10 mouse cellular contexts compared by ENCODE assay signal in the genomic region with DNA sequence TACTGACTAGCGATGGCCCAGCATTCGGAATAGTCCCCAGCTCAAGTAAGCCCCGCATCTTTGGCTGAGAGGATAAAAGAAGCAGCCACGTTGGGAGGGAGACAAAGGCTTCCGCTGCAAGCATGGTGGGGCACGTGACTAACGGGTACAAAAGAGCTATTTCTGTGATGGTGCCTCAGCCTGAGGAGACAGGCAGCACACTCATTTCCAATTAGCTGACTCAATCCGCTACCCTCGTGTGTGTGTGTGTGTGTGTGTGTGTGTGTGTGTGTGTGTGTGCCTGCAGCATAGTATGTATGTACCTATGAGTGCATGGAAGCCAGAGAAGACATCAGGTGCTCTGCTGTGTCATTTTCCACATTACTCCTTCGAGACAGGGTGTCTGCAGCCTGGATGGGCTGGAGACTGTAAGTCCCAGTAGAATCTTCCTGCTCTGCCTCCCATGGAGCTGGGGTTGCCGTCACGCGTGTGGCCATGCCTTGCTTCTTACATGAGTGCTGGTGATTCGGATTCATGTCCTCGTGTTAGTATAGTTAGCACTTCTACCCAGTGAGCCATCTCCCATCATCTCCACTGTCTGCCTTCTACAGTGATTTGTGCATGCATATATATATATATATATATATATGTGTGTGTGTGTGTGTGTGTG. TPM values are rescaled to one million over a fixed set of nuclear protein-coding genes. Genes with fewer than 3 reads are reported as not detected.
DNase-seq lines count a peak whose midpoint lies in the region; ATAC-seq and TF ChIP-seq lines count a peak whose summit lies in the region.
"Had no signal": no experiment of that assay in that cellular context is flagged by ENCODE, and none has a peak within 500 bp of the region (broad histone marks: within the 10 kb centered on the region; RNA-seq: fewer than 3 reads in every experiment).

No protein-coding gene starts in this region.

- H3K4me1 ChIP-seq in forebrain, embryonic 12.5 days = peaks cover 9% of the 10 kb centered on the region
- 0 out of 2 replicates have a peak, but pooled peaks cover 6% of the 10 kb centered on the region for H3K4me1 ChIP-seq in neural tube, embryonic 12.5 days
- H3K4me1 ChIP-seq: embryonic facial prominence, embryonic 12.5 days had no signal

- H3K9ac ChIP-seq in forebrain, embryonic 12.5 days = no peak overlapping the region
- H3K9ac ChIP-seq in neural tube, embryonic 12.5 days = no peak overlapping the region
- H3K9ac ChIP-seq: embryonic facial prominence, embryonic 12.5 days had no signal

- H3K36me3 ChIP-seq in forebrain, embryonic 12.5 days (replicated peaks) = no peaks in the 10 kb centered on the region
- no peaks in the 10 kb centered on the region for H3K36me3 ChIP-seq in neural tube, embryonic 12.5 days
- H3K36me3 ChIP-seq: embryonic facial prominence, embryonic 12.5 days had no signal

- 43% methylated on average over 15 of the region's 15 CpGs for WGBS in forebrain, embryonic 12.5 days
- 67% methylated on average over 15 of the region's 15 CpGs for WGBS in neural tube, embryonic 12.5 days

- DNase-seq in brain, adult 2 months (ENCODE audit: low read depth, low spot score) = peak; percentile 92
- peak; percentile 21 to 40 for DNase-seq in layer of hippocampus, adult 2 months (ENCODE audit: low spot score in 2 of 2)
- DNase-seq in adrenal gland, postnatal 25 days = no peak
- DNase-seq in spleen, adult 12 weeks (ENCODE audit: low spot score) = no peak
- no peak for DNase-seq in T-cell, adult 2 months (ENCODE audit: low spot score)
- no peak for DNase-seq in testis, postnatal 10 days (ENCODE audit: low spot score)

- H3K4me2 ChIP-seq in forebrain, embryonic 12.5 days = no peak overlapping the region
- no peak overlapping the region for H3K4me2 ChIP-seq in neural tube, embryonic 12.5 days (replicated peaks)
- H3K4me2 ChIP-seq: embryonic facial prominence, embryonic 12.5 days had no signal

- no peaks in the 10 kb centered on the region for H3K9me3 ChIP-seq in forebrain, embryonic 12.5 days
- H3K9me3 ChIP-seq in neural tube, embryonic 12.5 days = no peaks in the 10 kb centered on the region
- H3K9me3 ChIP-seq: embryonic facial prominence, embryonic 12.5 days had no signal

- TF ChIP-seq CTCF in layer of hippocampus, adult 2 months (conservative IDR thresholded peaks at IDR 0.05) = no peak

- H3K4me3 ChIP-seq in forebrain, embryonic 12.5 days (replicated peaks) = no peak overlapping the region
- no peak overlapping the region for H3K4me3 ChIP-seq in layer of hippocampus, adult 2 months
- no peak overlapping the region for H3K4me3 ChIP-seq in neural tube, embryonic 12.5 days
- H3K4me3 ChIP-seq: embryonic facial prominence, embryonic 12.5 days had no signal

- H3K27me3 ChIP-seq in forebrain, embryonic 12.5 days = no peaks in the 10 kb centered on the region
- no peaks in the 10 kb centered on the region for H3K27me3 ChIP-seq in neural tube, embryonic 12.5 days (replicated peaks)
- H3K27me3 ChIP-seq: embryonic facial prominence, embryonic 12.5 days had no signal

- peak overlapping the region; percentile 39 for H3K27ac ChIP-seq in forebrain, embryonic 12.5 days
- H3K27ac ChIP-seq in layer of hippocampus, adult 2 months = no peak overlapping the region
- H3K27ac ChIP-seq in neural tube, embryonic 12.5 days = no peak overlapping the region
- H3K27ac ChIP-seq: embryonic facial prominence, embryonic 12.5 days had no signal

- ATAC-seq in forebrain, embryonic 12.5 days (ENCODE audit: low FRiP score) = peak; percentile 93
- peak; percentile 73 for ATAC-seq in neural tube, embryonic 12.5 days (ENCODE audit: low FRiP score, low read depth)

RNA-seq across cellular contexts. Expression of gene Ppm1l, which starts 41.9 kb away (rescaled TPM):
- 23.6 and 24.3 TPM in 2 replicates for polyA plus RNA-seq in forebrain, embryonic 12.5 days (2016; fragmentation: Nextera tagmentation; extraction: Ambion mirVana)
- 10 to 100 TPM; 49.7 to 51.1 TPM for total RNA-seq in layer of hippocampus, adult 2 months (2021)
- polyA plus RNA-seq in neural tube, embryonic 12.5 days (2016; fragmentation: Nextera tagmentation; extraction: Ambion mirVana) = 26.0 and 27.8 TPM in 2 replicates
- total RNA-seq in adrenal gland, postnatal 25 days (2021) = 13.6 and 15.0 TPM in 2 replicates

RNA-seq across cellular contexts. Expression of gene Arl14, which starts 52.6 kb away (rescaled TPM):
- not detected in 2 replicates for polyA plus RNA-seq in forebrain, embryonic 12.5 days (2016; fragmentation: Nextera tagmentation; extraction: Ambion mirVana)
- total RNA-seq in layer of hippocampus, adult 2 months (2021) = not detected
- not detected in 2 replicates for polyA plus RNA-seq in neural tube, embryonic 12.5 days (2016; fragmentation: Nextera tagmentation; extraction: Ambion mirVana)
- not detected in 2 replicates for total RNA-seq in adrenal gland, postnatal 25 days (2021)
- polyA plus RNA-seq: embryonic facial prominence, embryonic 12.5 days; testis, adult 2 months had no signal

Comparison
In these comparisons a context has a peak if more than half of its experiments do, and no peak if none do; other contexts are left out.
1. DNase-seq: peak in brain, adult 2 months (single experiment) and layer of hippocampus, adult 2 months (2 of 2); none in adrenal gland, postnatal 25 days (single experiment), spleen, adult 12 weeks (single experiment), T-cell, adult 2 months (single experiment) and testis, postnatal 10 days (single experiment).